Mouse (Mus musculus) gastrocnemius, adult 18-20 months (tissue): Measurements from ENCODE around the gene Cmpk1. TPM values are rescaled to one million over a fixed set of nuclear protein-coding genes. Genes with fewer than 3 reads are reported as not detected.
"Not testable (repeated sequence)": the region's sequence is repeated elsewhere in the genome, so short reads cannot be mapped to it uniquely, and the experiment has no call there.

ENCODE experiments used
- DNase-seq: peaks from one replicate; pipeline ENCODE4 v3.0.0; 2021; ENCODE audit warnings: low spot score
- long read RNA-seq, 2 experiments: library from polyadenylated mRNA; stranded (forward); transcript quantifications; one replicate each; pipeline ENCODE4 v2.0.0; 2021
- total RNA-seq, 2 experiments: library from RNA; stranded (reverse); gene quantifications; 2 replicates each; pipeline ENCODE4 v1.2.3; 2021

The Cmpk1 gene
- total RNA-seq, result 10 to 100 TPM; 16.9 to 17.1 TPM
- long read RNA-seq, experiment 1, transcript Cmpk1-201 (6 exons, 3,170 nt), result major isoform, 35 of 35 reads
- long read RNA-seq, experiment 1, partial matches to known transcripts, result 0 of 35 reads
- long read RNA-seq, experiment 1, other reads (novel, unspliced or antisense), result 0 of 35 reads
- long read RNA-seq, experiment 2, transcript Cmpk1-201 (6 exons, 3,170 nt), result major isoform, 25 of 25 reads
- long read RNA-seq, experiment 2, partial matches to known transcripts, result 0 of 25 reads
- long read RNA-seq, experiment 2, other reads (novel, unspliced or antisense), result 0 of 25 reads

DNA sequence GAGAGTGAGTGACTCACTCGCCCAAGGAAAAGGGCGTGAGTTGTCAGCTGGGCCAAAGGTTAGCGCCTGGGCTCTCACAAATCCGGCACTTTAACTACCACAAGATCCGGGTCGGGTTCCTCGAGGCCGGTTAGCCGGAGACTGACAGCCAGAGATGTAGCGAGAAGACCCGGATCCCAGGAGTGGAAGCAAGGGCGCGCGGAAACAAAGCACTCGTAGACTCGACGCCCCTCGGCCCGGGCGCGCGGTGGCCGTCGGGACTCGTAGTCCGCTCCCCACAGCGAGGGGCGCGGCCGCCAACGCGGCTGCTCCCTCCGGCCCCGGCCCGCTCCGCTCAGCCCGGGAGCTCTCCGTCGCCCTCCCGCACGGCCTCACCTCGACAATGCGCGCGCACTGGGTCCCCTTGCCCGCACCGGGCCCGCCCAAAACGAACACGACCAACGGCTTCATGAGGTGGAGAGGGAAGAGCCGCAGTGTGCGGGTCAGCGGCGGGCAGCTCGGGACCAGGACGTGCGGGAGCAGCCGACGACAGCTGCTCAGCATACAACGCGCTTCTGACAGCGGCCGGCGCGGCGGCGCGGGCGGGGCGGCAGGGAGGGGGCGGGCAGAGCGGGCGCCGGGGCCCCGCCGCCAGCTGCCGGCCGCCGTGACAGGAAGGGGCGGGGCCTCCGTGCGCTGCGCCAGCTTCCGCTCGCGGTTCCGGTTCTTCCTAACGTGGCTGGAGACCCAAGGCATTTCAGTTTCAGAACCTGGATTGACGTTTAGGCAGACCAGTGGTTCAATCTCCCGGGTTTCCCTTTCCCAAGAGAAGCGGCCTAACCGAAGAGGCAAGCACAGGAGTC is at the start of gene Cmpk1:
Cmpk1 (minus strand) TSS at position 651 of the 842 bp plus-strand sequence.
- DNase-seq, result peak; percentile 85

DNA sequence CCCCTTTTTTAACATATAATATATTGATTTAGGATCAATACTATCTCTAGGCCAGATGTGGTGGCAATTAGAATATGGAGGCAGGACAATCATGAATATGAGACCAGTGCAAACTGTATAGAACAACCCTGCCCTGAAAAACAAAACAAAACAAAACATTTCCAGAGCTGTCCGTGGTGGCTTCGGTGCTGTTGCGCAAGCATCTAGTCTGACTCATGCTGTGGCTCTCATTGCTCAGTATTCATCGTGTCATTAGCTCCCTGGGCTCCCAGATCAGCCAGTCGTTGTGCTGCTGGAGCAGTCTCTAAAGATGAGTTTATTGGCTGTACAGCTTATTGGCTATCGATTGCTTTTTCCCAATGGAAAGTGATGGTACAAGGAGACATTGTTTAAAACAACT is 48.0 kb upstream of the Cmpk1 start:
- peak; percentile 6 for DNase-seq

DNA sequence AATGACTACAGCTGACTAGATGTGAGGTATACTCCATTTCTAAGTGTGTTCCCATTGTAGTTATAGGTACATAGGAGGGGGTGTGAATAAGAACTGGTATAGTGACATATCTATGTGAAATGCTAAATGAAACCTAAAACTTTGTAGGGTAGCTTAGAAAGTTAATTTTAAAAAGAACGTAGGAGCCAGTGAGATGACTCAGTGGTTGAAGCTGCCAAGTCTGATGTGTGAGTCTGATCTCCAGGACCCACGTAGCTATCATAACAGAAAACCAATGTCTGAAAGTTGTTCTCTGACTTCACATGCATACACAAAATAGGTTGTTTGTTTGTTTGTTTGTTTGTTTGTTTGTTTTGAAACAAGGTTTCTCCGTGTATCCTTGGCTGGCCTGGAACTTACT is 33.0 kb upstream of the Cmpk1 start:
- no peak for DNase-seq

DNA sequence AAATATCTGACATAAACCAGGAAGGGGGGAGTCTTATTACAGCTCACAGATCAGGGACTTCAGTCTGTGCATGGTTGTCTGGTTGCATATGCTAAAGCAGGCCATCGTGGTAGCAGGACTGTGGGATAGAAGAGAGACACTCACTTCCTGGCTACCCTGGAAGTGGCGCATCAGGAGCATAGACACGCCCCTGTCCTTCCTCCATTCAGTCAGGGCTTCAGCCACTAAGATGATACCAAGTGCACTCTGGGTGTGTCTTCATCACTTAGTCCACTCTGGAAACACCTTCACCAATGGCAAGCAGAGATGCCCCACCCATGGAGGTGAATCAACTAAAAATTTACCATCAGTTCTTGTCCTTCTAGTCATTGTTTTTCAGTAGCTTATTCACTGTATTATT is 27.2 kb upstream of the Cmpk1 start:
- DNase-seq, result no peak

DNA sequence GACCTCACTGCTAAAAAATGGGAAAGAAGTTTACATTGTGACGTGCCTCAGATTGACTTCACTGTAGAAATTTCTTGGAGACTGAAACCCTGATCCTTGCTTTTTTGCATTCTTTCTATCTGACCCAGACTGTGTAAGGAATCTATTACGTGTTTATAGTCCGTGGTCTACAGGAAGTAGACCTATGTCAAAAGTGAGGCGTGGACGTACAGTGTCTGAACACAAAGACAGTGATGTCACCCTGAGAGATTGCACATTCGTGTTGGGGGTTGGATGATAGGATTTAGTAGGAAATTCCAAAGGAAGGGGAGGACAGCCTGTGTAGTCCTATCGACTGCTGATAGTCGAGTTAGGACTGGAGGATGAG is 13.4 kb upstream of the Cmpk1 start:
- no peak for DNase-seq

DNA sequence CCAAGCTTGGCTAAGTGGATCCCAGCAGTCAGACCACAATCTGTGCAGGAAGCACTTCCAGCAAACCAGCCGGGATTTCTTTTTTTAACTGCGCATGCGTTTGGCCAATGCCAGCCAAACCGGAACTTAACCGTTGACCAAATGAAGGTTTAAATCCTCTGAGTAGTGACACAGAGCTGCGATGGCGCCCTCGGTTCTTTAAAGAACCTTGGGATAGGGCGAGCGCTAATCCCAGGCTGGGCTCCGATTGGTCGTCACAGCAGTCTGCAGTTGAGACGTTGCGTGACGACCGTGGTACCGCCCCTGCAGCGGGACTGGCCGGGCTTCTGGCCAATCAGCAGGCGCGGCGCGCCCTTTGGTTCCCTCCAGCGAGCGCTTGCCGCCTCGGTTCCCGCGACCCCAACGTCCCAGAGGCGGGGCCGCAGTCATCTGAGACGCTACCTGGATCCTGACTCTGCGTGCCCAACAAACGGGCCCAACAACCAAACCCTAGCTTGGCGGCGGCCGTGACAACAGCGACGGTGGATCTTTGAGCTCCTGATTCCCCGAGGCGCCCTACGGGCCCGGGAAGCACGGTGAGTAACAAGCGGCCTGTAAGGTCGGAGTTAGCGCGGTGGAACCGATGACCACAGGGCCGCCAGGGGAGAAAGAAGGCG is 12.9 kb upstream of the Cmpk1 start, which contains the start of gene Stil:
Stil (plus strand) TSS at position 387 of the 656 bp plus-strand sequence.
- peak; percentile 95 for DNase-seq

DNA sequence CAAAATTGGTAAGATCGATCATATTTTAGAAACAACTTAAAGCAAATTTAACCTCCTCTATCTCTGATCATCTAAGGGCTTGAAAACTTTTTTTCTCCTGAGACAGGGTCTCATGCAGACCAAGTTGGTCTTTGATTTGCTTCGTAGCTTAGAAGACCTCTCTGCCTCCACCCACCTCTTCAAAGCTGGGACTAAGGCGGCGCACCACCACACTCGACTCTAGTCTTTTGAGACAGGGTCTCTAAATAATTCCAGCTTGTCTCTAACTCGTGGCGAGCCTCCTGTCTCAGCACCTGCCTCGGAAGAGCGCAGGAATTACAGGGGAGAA is 12.4 kb upstream of the Cmpk1 start:
- DNase-seq, result no peak

DNA sequence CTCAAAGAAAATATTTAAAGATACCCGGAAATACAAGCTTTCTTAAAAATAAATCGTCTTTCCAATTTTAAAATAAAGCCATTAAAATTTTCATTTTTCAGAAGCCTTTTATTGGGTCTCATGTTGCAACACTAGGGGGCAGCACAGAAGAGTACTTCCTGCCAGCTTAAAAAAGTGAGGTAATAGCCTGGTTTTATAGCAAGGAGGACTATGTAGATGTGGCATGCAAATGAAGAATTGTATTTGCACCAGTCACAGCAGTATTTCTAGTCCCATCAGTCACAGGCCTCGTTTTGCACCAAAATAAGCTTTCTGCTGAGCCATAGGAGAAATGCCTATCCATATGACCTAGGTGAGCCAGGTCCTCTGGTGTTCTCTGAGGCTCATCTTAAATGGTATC is 10.0 kb upstream of the Cmpk1 start:
- DNase-seq, result peak; percentile 13

DNA sequence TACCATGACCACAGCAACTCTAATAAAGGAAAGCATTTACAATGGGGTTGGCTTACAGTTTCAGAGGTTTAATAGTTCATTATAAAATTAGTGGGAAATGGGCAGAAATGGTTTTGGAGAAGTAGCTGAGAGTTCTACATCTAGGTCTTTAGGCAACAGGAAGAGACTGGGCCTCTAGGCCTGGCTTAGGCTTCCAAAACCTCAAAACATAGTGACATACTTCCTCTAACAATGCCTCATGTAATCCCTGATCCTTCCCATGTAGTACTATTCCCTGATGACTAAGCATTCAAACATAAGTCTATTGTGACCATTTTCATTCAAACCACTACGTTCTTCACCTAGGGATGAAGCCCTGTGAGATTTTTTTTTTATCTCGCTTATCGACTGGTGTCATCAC is 7.2 kb upstream of the Cmpk1 start:
- no peak for DNase-seq

DNA sequence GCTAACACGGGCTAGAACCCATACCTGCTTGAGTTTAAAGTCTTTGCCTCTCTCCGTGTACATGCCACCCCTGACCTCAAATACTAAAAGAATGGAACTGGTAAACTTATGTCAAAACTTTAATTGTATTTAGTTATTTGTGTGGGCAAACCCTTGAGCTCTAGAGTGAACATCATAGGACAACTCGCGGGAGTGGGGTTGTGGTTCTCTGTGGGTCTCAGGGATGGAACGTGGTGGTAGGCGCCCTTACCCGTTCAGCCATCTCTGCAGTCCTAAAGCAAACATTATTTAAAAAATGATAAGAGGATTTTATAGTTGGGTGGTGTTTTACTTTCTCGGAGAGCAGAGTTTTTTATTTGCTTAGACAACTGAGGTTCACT is 840 bp downstream of the Cmpk1 start:
- DNase-seq, result no peak

DNA sequence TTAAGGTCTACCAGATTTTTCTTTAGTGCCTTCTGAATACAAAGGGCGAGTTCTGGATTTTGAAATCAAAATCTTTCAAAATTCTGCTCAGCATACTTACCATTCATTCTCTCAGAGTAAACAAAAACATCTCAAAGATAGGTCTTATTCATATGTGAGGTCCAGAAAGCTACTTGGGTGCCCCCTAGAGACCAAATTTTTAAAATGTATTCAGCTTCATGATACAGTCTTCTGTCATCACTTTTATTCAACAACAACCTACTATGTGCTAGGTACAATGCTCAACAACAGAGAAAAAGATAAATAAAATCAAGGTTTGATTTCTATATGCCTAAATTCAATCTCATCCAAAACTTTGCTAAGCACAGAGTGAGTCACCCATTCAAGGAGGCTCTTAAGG is 4.0 kb downstream of the Cmpk1 start:
- no peak for DNase-seq

DNA sequence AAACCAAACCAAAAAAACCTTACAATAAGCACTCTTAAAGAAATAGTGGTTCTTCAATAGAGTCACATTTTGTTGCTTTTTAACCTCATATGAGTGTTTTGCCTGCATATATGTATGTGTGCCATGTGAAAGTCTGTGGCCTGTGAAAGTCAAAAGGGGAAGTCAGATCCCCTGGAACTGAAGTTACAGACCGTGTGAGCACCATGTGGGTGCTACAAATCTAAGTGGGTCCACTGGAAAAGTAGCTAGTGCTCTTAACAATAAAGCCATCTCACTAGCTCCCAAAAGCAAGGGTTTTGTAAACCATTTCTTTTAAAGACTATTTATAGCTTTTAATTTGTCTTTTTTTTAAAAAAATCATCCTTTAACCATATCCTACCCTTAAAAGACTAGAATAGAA is 4.4 kb downstream of the Cmpk1 start:
- DNase-seq, result no peak

DNA sequence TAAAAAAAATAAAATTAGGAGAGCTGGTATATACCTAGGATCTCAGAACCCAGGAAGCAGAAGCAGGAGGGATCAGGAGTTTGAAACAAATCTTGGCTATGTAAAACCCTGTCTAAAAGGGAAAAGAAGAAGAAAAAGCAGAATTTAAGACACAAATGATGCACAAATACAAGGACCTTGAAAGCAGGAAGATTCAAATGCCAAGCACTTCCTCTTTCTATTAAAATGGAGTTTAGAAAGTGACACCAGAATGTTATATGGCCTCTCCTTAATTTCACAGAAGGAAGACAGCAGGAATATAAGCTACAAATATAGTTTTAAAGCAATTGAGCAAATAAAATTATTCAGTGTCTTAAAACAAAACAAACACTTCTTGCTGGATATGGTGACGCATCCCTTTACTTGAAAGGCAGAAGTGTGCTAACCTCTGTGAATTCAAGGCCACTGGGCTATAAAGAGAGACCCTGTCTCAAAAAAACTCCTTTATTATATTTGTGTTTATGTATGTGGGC is 13.8 kb downstream of the Cmpk1 start:
- no peak for DNase-seq

DNA sequence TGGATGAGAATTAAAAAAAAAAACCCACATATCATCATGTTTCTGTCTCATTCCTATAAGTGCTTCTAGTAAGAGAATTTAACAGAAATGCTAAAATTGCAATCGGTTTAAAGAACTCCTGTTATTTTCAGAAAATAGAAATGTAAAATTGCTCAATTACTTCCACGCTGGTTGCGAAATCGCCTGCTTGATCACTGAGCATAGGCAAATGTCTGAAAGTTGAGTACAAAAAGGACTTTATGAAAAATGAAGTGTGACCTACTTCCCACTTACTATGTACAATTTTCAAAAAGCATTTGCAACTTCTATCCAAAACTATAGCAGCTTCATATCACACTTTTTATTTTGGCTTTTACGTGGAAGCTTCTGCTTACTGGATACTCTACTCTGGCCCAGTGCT is 16.3 kb downstream of the Cmpk1 start:
- DNase-seq, result peak; percentile 30

DNA sequence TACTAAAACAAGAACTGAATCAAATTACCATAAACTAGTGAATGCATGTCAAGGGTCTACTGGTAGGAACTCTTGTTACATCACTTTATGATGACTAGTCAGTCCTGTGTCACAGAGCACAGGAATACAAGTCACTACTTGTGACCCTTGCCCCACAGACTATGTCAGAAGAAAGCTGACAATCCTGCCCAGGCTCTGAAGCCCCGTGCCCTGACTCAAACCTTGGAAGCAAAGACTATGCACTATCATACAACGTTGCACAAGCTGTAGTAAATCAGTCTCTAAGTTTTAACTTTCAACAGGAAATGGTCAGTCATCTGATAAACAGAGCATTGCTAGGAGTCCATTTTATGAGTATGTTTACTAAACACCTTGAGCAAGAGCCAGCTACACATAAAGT is 26.2 kb downstream of the Cmpk1 start:
- DNase-seq, result not testable (repeated sequence)

DNA sequence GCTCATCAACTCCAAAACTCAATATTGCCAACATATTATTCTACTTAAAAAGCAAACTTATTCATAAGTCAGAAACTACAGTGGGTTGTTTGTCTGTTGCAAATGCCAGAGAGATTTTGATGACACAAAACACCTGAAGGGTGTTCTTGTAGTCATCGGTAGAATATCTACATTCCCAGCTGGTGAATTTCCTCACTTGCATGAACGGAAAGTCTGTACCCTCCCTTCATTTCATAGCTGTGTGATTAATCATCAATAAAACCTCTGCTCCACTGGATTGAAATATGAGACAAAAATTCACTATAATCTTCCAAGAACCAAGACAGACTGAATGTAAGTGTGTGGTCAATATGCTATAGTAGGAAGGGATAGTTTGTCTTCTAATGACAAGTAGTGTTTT is 27.5 kb downstream of the Cmpk1 start:
- no peak for DNase-seq

DNA sequence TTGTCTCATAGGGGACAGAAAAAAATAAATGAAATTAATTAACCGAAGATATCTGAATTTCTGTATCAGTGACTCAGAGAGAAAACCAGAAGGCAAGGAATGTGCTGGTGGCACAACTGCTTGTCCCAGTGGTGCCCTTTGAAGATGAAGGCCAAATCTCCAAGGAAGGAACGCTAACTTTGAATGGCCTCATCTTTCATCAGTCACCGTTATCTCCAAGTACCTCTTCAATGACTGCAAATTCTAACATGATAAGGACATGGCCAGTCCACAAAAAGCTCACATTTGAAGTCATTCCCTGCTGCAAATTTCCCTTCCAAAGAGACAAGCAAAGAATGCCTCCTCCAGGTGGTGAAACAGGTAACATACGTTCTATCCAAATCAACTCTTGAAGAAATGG is 28.3 kb downstream of the Cmpk1 start:
- DNase-seq, result no peak

DNA sequence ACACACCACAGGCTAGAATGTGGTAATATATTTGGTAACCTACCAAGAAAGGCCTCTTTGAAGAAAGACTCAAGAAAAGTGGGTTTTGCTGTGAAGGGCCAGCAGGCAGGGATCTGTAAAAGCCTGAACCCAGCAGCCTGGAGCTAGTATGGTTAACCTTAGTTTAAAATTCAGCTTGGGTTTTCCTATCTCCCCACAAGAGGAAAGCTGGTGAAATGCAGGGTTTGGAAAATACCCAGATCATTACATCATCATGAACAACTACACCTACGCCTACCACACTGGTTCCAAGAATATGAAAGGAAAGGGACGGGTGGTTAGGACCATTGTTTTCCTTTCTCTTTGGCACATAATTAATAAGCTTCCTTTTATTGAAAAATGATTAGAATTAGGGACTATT is 28.8 kb downstream of the Cmpk1 start:
- DNase-seq, result no peak

DNA sequence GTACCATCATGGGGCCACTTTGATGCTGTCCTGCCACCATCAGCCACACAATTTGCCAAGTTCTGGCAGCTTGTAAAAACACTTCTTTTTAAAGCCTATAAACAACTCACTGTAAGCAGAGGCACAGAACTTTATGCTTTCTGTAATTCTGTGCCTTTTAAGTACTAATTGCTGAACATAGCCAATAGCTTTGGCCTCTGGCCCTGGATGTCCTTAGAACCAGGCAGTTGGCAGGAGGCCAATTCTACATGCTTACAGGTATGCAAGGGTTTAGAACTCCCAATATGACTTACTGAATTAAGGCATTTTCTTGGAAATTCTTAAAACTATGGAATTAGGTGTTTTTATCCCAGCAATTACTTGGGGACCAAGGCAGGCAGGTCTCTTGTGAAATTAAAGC is 29.6 kb downstream of the Cmpk1 start:
- DNase-seq, result no peak

DNA sequence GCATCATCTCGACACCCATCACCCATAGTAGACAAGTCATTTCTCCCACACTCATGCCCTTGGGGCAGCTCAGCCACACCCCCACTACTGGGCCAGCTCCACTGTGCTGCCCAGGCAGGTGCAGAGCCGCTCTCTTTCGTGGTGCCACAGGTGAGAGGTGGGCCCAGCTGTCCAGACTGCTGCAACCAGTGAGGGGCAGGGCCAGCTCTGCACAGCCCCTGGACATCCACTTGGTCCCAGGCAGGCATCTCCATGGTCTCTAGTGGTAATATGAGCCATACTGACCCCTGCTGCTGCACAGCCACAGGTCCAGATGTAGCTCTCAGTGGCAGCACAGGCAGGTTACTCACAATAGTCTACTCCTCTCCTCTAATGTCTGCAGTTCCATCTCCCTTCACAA is 33.9 kb downstream of the Cmpk1 start:
- DNase-seq, result no peak

DNA sequence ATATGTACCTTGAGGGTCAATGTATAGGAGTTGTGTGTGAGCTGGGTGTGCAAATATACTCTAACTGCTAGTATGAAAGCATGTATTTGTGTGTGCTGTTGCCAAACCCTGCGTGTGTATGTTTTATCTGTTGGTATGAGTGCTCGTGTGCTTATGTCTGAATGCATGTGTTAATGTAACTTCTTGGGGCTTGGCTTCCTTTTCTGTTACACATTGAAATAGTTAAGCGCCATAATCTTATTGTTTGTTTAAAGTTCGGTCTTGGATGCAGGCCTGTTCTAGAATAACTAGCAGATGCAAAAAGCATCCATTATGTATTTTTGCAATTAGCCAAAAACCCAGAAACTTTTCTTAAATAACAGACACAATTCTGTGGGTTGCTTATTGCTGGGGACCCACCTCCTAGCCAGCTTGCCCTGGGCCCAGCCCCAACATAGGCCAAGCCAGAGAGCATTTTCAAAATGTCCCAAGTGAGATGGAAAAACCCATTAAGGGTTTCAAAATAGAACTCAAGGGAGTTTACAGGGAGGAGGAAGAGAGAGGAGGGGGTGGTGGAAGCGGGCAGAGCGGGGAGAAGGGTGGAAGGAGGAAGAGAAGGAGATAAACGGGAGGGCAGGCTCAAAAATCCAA is 39.1 kb downstream of the Cmpk1 start:
- no peak for DNase-seq

DNA sequence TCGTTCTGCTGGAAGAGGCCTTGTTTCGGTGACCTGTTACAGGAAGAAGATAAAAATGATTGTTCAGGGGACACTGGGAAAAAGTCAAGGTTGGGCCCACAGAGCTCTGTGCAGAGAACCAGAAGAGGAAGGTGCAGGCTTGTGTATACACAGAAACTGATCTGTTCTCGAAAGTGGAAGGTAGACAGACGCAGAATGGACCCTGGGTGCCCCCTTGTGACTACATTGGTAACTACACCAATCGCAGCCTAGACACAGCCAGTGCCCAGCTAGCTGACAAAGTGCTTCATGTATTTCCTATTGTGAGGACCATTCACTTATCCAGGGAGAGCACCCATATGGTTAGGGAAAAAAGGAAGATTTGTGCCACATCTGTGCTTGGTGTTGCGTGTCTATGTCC is 39.6 kb downstream of the Cmpk1 start:
- peak; percentile 81 for DNase-seq
